Mouse (Mus musculus): ENCODE results near the gene Bcas1. TPM values are rescaled to one million over a fixed set of nuclear protein-coding genes. Genes with fewer than 3 reads are reported as not detected.

Gene Bcas1
- polyA plus RNA-seq, 1 experiment = 2.9 TPM

- peak overlapping the region; percentile 68 for H3K9ac ChIP-seq (ENCODE audit: low read depth, poor library complexity, severe bottlenecking)
- no peaks in the 10 kb centered on the region for H3K36me3 ChIP-seq (ENCODE audit: control insufficient read depth, insufficient read depth, low read length, poor library complexity, severe bottlenecking)
- H3K27ac ChIP-seq (ENCODE audit: insufficient read depth, low read length) = 0 out of 2 replicates have a peak overlapping the region, but pooled peaks have one; percentile 28
- TF ChIP-seq CTCF (IDR thresholded peaks at IDR 0.05; ENCODE audit: low read depth, low read length) (no peak), POLR2A (IDR thresholded peaks at IDR 0.05; ENCODE audit: insufficient read depth, low read length) (no peak), EP300 (IDR thresholded peaks at IDR 0.05; ENCODE audit: insufficient read depth, low read depth, low read length) (no peak)
- no peaks in the 10 kb centered on the region for H3K27me3 ChIP-seq (ENCODE audit: control insufficient read depth, insufficient read depth, low read length, poor library complexity, severe bottlenecking)
- H3K9me3 ChIP-seq (replicated peaks; ENCODE audit: control insufficient read depth, insufficient read depth, low read length, poor library complexity, severe bottlenecking) = no peaks in the 10 kb centered on the region
- peak overlapping the region; percentile 40 for H3K4me3 ChIP-seq (ENCODE audit: low read depth, low read length)
- H3K4me1 ChIP-seq (ENCODE audit: control insufficient read depth, insufficient read depth, low read length) = no peaks in the 10 kb centered on the region
These were observed 107.8 kb downstream of the Bcas1 start for GRCm38 (mm10) chr2:170319533-170320463.

GRCm38 (mm10) chr2:170318713-170319532 is 108.7 kb downstream of the Bcas1 start:
- Histone ChIP-seq H3K4me1 (ENCODE audit: control insufficient read depth, insufficient read depth, low read length) (no peaks in the 10 kb centered on the region), H3K4me3 (ENCODE audit: low read depth, low read length) (peak overlapping the region; percentile 63), H3K27ac (ENCODE audit: insufficient read depth, low read length) (no peak overlapping the region), H3K36me3 (ENCODE audit: control insufficient read depth, insufficient read depth, low read length, poor library complexity, severe bottlenecking) (no peaks in the 10 kb centered on the region), H3K9me3 (replicated peaks; ENCODE audit: control insufficient read depth, insufficient read depth, low read length, poor library complexity, severe bottlenecking) (no peaks in the 10 kb centered on the region), H3K27me3 (ENCODE audit: control insufficient read depth, insufficient read depth, low read length, poor library complexity, severe bottlenecking) (no peaks in the 10 kb centered on the region), H3K9ac (ENCODE audit: low read depth, poor library complexity, severe bottlenecking) (peak overlapping the region; percentile 27; the same call in 1 of the 2 replicates)
- TF ChIP-seq EP300 (IDR thresholded peaks at IDR 0.05; ENCODE audit: insufficient read depth, low read depth, low read length) (peak; percentile 78; the same call in 1 of the 2 replicates), CTCF (IDR thresholded peaks at IDR 0.05; ENCODE audit: low read depth, low read length) (peak; percentile 70), POLR2A (IDR thresholded peaks at IDR 0.05; ENCODE audit: insufficient read depth, low read length) (no peak)

GRCm38 (mm10) chr2:170316774-170317173 is 110.9 kb downstream of the Bcas1 start:
- H3K4me1 ChIP-seq (ENCODE audit: control insufficient read depth, insufficient read depth, low read length) = no peaks in the 10 kb centered on the region
- no peaks in the 10 kb centered on the region for H3K27me3 ChIP-seq (ENCODE audit: control insufficient read depth, insufficient read depth, low read length, poor library complexity, severe bottlenecking)
- no peak overlapping the region for H3K4me3 ChIP-seq (ENCODE audit: low read depth, low read length)
- H3K27ac ChIP-seq (ENCODE audit: insufficient read depth, low read length) = no peak overlapping the region
- H3K36me3 ChIP-seq (ENCODE audit: control insufficient read depth, insufficient read depth, low read length, poor library complexity, severe bottlenecking) = no peaks in the 10 kb centered on the region
- H3K9me3 ChIP-seq (replicated peaks; ENCODE audit: control insufficient read depth, insufficient read depth, low read length, poor library complexity, severe bottlenecking) = no peaks in the 10 kb centered on the region
- TF ChIP-seq POLR2A (IDR thresholded peaks at IDR 0.05; ENCODE audit: insufficient read depth, low read length) = no peak
- TF ChIP-seq EP300 (IDR thresholded peaks at IDR 0.05; ENCODE audit: insufficient read depth, low read depth, low read length) = no peak
- TF ChIP-seq CTCF (IDR thresholded peaks at IDR 0.05; ENCODE audit: low read depth, low read length) = no peak
- no peak overlapping the region for H3K9ac ChIP-seq (ENCODE audit: low read depth, poor library complexity, severe bottlenecking)

- H3K27me3 ChIP-seq (ENCODE audit: control insufficient read depth, insufficient read depth, low read length, poor library complexity, severe bottlenecking) = no peaks in the 10 kb centered on the region
- H3K4me3 ChIP-seq (ENCODE audit: low read depth, low read length) = no peak overlapping the region
- no peak overlapping the region for H3K27ac ChIP-seq (ENCODE audit: insufficient read depth, low read length)
- no peaks in the 10 kb centered on the region for H3K4me1 ChIP-seq (ENCODE audit: control insufficient read depth, insufficient read depth, low read length)
- H3K9ac ChIP-seq (ENCODE audit: low read depth, poor library complexity, severe bottlenecking) = no peak overlapping the region
- TF ChIP-seq EP300 (IDR thresholded peaks at IDR 0.05; ENCODE audit: insufficient read depth, low read depth, low read length) (no peak), POLR2A (IDR thresholded peaks at IDR 0.05; ENCODE audit: insufficient read depth, low read length) (no peak), CTCF (IDR thresholded peaks at IDR 0.05; ENCODE audit: low read depth, low read length) (no peak)
- H3K36me3 ChIP-seq (ENCODE audit: control insufficient read depth, insufficient read depth, low read length, poor library complexity, severe bottlenecking) = no peaks in the 10 kb centered on the region
- H3K9me3 ChIP-seq (replicated peaks; ENCODE audit: control insufficient read depth, insufficient read depth, low read length, poor library complexity, severe bottlenecking) = no peaks in the 10 kb centered on the region
These were observed 111.3 kb downstream of the Bcas1 start for GRCm38 (mm10) chr2:170316344-170316743.

- Histone ChIP-seq H3K4me3 (ENCODE audit: low read depth, low read length) (no peak overlapping the region), H3K9ac (ENCODE audit: low read depth, poor library complexity, severe bottlenecking) (no peak overlapping the region), H3K9me3 (replicated peaks; ENCODE audit: control insufficient read depth, insufficient read depth, low read length, poor library complexity, severe bottlenecking) (no peaks in the 10 kb centered on the region), H3K27ac (ENCODE audit: insufficient read depth, low read length) (no peak overlapping the region), H3K4me1 (ENCODE audit: control insufficient read depth, insufficient read depth, low read length) (peaks cover 4% of the 10 kb centered on the region), H3K27me3 (ENCODE audit: control insufficient read depth, insufficient read depth, low read length, poor library complexity, severe bottlenecking) (no peaks in the 10 kb centered on the region), H3K36me3 (ENCODE audit: control insufficient read depth, insufficient read depth, low read length, poor library complexity, severe bottlenecking) (no peaks in the 10 kb centered on the region)
- no peak for TF ChIP-seq CTCF (IDR thresholded peaks at IDR 0.05; ENCODE audit: low read depth, low read length)
- no peak for TF ChIP-seq POLR2A (IDR thresholded peaks at IDR 0.05; ENCODE audit: insufficient read depth, low read length)
- no peak for TF ChIP-seq EP300 (IDR thresholded peaks at IDR 0.05; ENCODE audit: insufficient read depth, low read depth, low read length)
These were observed 116.7 kb downstream of the Bcas1 start for GRCm38 (mm10) chr2:170310988-170311359.
